Mouse (Mus musculus): Measurements from ENCODE around the gene Atrn. TPM values are rescaled to one million over a fixed set of nuclear protein-coding genes. Genes with fewer than 3 reads are reported as not detected.
"Not testable (repeated sequence)": the region's sequence is repeated elsewhere in the genome, so short reads cannot be mapped to it uniquely, and the experiment has no call there.

Gene Atrn
- polyA plus RNA-seq, 1 experiment from 2014 or later = 9.4 TPM

GRCm38 (mm10) chr2:131025230-131025629 is 118.9 kb downstream of the Atrn start:
- Histone ChIP-seq H3K27ac (replicated peaks; ENCODE audit: low read depth, low read length) (no peak overlapping the region), H3K9me3 (ENCODE audit: control insufficient read depth, low read length) (no peaks in the 10 kb centered on the region), H3K9ac (ENCODE audit: low read depth, low read length) (no peak overlapping the region), H3K4me1 (ENCODE audit: control insufficient read depth, insufficient read depth, low read length) (no peaks in the 10 kb centered on the region), H3K27me3 (replicated peaks; ENCODE audit: control insufficient read depth, insufficient read depth, low read length) (no peaks in the 10 kb centered on the region), H3K36me3 (ENCODE audit: control insufficient read depth, insufficient read depth, low read length) (peaks cover 65% of the 10 kb centered on the region), H3K4me3 (ENCODE audit: low read depth, low read length) (no peak overlapping the region), H3K4me2 (ENCODE audit: low read depth, low read length) (no peak overlapping the region)
- ATAC-seq (ENCODE audit: low read depth) (no peak), DNase-seq (ENCODE audit: low spot score) (no peak)
- 88% methylated on average over 2 of the region's 2 CpGs for WGBS

DNA sequence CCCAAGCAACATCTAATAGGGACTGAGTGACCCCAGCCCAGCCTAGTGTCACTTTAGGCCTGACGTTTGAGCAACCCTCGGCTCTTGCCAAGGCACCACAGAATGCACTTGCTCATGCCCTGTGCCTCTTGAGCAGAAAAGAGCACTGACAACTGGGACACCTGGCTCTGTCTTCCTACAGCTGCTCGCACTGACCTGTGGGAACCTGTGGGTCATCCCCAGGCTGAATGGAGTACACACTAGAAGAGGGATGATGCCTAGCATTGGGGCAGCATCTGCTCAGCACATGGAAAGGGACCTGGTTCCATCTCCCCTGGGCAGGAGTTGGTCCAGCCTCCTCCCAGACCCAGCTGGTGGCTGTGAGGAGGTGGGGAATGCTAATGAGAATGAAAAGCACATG is 120.6 kb downstream of the Atrn start:
- no peak for ATAC-seq (ENCODE audit: low read depth)
- Histone ChIP-seq H3K36me3 (ENCODE audit: control insufficient read depth, insufficient read depth, low read length) (peaks cover 50% of the 10 kb centered on the region), H3K27ac (replicated peaks; ENCODE audit: low read depth, low read length) (no peak overlapping the region), H3K4me2 (ENCODE audit: low read depth, low read length) (no peak overlapping the region), H3K27me3 (replicated peaks; ENCODE audit: control insufficient read depth, insufficient read depth, low read length) (no peaks in the 10 kb centered on the region), H3K9me3 (ENCODE audit: control insufficient read depth, low read length) (no peaks in the 10 kb centered on the region), H3K4me3 (ENCODE audit: low read depth, low read length) (no peak overlapping the region), H3K4me1 (ENCODE audit: control insufficient read depth, insufficient read depth, low read length) (no peaks in the 10 kb centered on the region), H3K9ac (ENCODE audit: low read depth, low read length) (no peak overlapping the region)
- WGBS = 80% methylated on average over 3 of the region's 3 CpGs
- no peak for DNase-seq (ENCODE audit: low spot score)

GRCm38 (mm10) chr2:131029065-131029935 is 123.0 kb downstream of the Atrn start:
- Histone ChIP-seq H3K27ac (replicated peaks; ENCODE audit: low read depth, low read length) (no peak overlapping the region; the same call in 1 of the 2 replicates), H3K36me3 (ENCODE audit: control insufficient read depth, insufficient read depth, low read length) (peaks cover 30% of the 10 kb centered on the region)

DNA sequence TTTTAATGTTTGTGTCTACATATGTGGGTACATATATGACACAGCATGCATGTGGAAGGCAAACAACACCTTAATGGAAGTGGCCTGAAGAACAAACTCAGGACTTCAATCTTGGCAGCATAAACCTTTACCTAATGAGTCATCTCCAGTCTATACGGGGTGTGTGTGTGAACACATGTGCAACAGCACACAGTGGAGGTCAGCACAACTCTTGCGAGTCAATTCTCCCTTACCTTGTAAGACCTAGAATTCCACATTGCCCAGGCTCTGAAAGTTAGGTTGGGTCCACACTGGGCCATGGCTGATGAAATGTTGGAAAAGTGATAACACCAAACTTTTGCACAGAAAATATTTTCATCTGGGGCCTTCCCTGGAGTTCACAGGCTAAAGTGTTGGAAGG is 124.3 kb downstream of the Atrn start:
- ATAC-seq (ENCODE audit: low read depth) (no peak), DNase-seq (ENCODE audit: low spot score) (no peak)
- Histone ChIP-seq H3K9ac (ENCODE audit: low read depth, low read length) (no peak overlapping the region), H3K4me3 (ENCODE audit: low read depth, low read length) (no peak overlapping the region), H3K36me3 (ENCODE audit: control insufficient read depth, insufficient read depth, low read length) (peaks cover 21% of the 10 kb centered on the region), H3K27ac (replicated peaks; ENCODE audit: low read depth, low read length) (no peak overlapping the region), H3K9me3 (ENCODE audit: control insufficient read depth, low read length) (no peaks in the 10 kb centered on the region), H3K27me3 (replicated peaks; ENCODE audit: control insufficient read depth, insufficient read depth, low read length) (no peaks in the 10 kb centered on the region), H3K4me2 (ENCODE audit: low read depth, low read length) (no peak overlapping the region), H3K4me1 (ENCODE audit: control insufficient read depth, insufficient read depth, low read length) (no peaks in the 10 kb centered on the region)
- 95% methylated on average over 2 of the region's 2 CpGs for WGBS

More at GRCm38 (mm10) chr2:131029065-131029935, 123.0 kb downstream of the Atrn start:
- DNase-seq (ENCODE audit: low spot score) (peak; percentile 27), ATAC-seq (ENCODE audit: low read depth) (no peak)
- Histone ChIP-seq H3K4me1 (ENCODE audit: control insufficient read depth, insufficient read depth, low read length) (no peaks in the 10 kb centered on the region), H3K9ac (ENCODE audit: low read depth, low read length) (no peak overlapping the region), H3K9me3 (ENCODE audit: control insufficient read depth, low read length) (no peaks in the 10 kb centered on the region), H3K27me3 (replicated peaks; ENCODE audit: control insufficient read depth, insufficient read depth, low read length) (no peaks in the 10 kb centered on the region), H3K4me2 (ENCODE audit: low read depth, low read length) (no peak overlapping the region), H3K4me3 (ENCODE audit: low read depth, low read length) (no peak overlapping the region)
- 71% methylated on average over 9 of the region's 9 CpGs for WGBS

DNA sequence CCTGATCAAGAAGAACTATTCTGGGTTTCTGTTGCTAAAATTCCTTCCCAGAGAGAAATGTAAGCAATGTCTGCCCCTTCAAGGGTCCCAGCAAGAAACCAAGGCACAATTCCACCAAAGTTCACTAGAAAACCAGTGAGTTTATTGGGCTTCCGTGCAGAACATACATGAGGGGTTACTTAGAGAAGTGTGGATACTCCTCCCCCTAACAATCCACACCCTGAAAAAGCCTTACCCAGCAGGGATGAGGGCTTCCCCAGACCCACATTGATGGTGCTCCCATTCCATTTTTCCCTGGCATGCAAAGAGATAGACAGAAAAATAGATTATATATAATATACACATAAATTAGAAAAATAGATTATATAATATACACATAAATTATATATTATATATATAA is 124.7 kb downstream of the Atrn start:
- DNase-seq (ENCODE audit: low spot score) (no peak), ATAC-seq (ENCODE audit: low read depth) (no peak)
- Histone ChIP-seq H3K9me3 (ENCODE audit: control insufficient read depth, low read length) (no peaks in the 10 kb centered on the region), H3K4me2 (ENCODE audit: low read depth, low read length) (no peak overlapping the region), H3K36me3 (ENCODE audit: control insufficient read depth, insufficient read depth, low read length) (peaks cover 16% of the 10 kb centered on the region), H3K27me3 (replicated peaks; ENCODE audit: control insufficient read depth, insufficient read depth, low read length) (no peaks in the 10 kb centered on the region), H3K4me3 (ENCODE audit: low read depth, low read length) (no peak overlapping the region), H3K4me1 (ENCODE audit: control insufficient read depth, insufficient read depth, low read length) (no peaks in the 10 kb centered on the region), H3K9ac (ENCODE audit: low read depth, low read length) (no peak overlapping the region), H3K27ac (replicated peaks; ENCODE audit: low read depth, low read length) (no peak overlapping the region)
- WGBS = 89% methylated on average over 1 of the region's 1 CpGs

GRCm38 (mm10) chr2:131031406-131031805 is 125.1 kb downstream of the Atrn start:
- not testable (repeated sequence) for ATAC-seq (ENCODE audit: low read depth)

GRCm38 (mm10) chr2:131036343-131036742 is 130.0 kb downstream of the Atrn start:
- H3K27me3 ChIP-seq (replicated peaks; ENCODE audit: control insufficient read depth, insufficient read depth, low read length) = peaks cover 13% of the 10 kb centered on the region
- DNase-seq (ENCODE audit: low spot score) = no peak
- no peaks in the 10 kb centered on the region for H3K9me3 ChIP-seq (ENCODE audit: control insufficient read depth, low read length)
- H3K27ac ChIP-seq (replicated peaks; ENCODE audit: low read depth, low read length) = no peak overlapping the region
- ATAC-seq (ENCODE audit: low read depth) = no peak
- WGBS = 79% methylated on average over 2 of the region's 2 CpGs
- no peak overlapping the region for H3K4me2 ChIP-seq (ENCODE audit: low read depth, low read length)
- H3K4me1 ChIP-seq (ENCODE audit: control insufficient read depth, insufficient read depth, low read length) = peaks cover 6% of the 10 kb centered on the region; the same call in 1 of the 2 replicates
- no peaks in the 10 kb centered on the region for H3K36me3 ChIP-seq (ENCODE audit: control insufficient read depth, insufficient read depth, low read length)
- no peak overlapping the region for H3K9ac ChIP-seq (ENCODE audit: low read depth, low read length)
- H3K4me3 ChIP-seq (ENCODE audit: low read depth, low read length) = no peak overlapping the region

More at GRCm38 (mm10) chr2:131031406-131031805, 125.1 kb downstream of the Atrn start:
- H3K9ac ChIP-seq (ENCODE audit: low read depth, low read length); H3K9me3 ChIP-seq (ENCODE audit: control insufficient read depth, low read length); H3K4me2 ChIP-seq (ENCODE audit: low read depth, low read length); H3K4me1 ChIP-seq (ENCODE audit: control insufficient read depth, insufficient read depth, low read length); H3K4me3 ChIP-seq (ENCODE audit: low read depth, low read length); DNase-seq (ENCODE audit: low spot score); H3K27me3 ChIP-seq (replicated peaks; ENCODE audit: control insufficient read depth, insufficient read depth, low read length); H3K27ac ChIP-seq (replicated peaks; ENCODE audit: low read depth, low read length): not testable (repeated sequence)
- 55% methylated on average over 1 of the region's 1 CpGs for WGBS
- peaks cover 12% of the 10 kb centered on the region for H3K36me3 ChIP-seq (ENCODE audit: control insufficient read depth, insufficient read depth, low read length)

DNA sequence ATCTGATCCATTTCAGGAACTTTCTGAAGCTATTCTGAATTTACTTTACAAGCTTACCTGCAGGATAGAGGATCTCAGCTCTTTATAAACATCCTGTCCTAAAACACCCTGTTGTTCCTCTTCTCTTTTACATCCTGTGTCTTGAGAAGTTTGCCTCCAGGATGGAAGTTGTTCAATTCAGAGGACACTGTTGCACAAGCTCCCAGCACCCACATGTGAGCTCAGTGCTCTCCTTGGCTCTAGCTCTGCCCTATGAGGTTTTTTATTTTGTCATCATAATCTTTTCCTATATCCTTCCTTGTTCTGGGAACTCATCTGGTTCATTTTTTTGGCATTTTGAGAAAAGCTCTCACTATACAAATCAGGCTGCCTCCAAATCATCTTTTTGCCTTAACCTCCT is 130.5 kb downstream of the Atrn start:
- ATAC-seq (ENCODE audit: low read depth) (no peak), DNase-seq (ENCODE audit: low spot score) (no peak)
- H3K4me1 ChIP-seq (ENCODE audit: control insufficient read depth, insufficient read depth, low read length) = peaks cover 9% of the 10 kb centered on the region
- H3K27ac ChIP-seq (replicated peaks; ENCODE audit: low read depth, low read length) = no peak overlapping the region
- no peak overlapping the region for H3K4me2 ChIP-seq (ENCODE audit: low read depth, low read length)
- no peak overlapping the region for H3K9ac ChIP-seq (ENCODE audit: low read depth, low read length)
- no peak overlapping the region for H3K4me3 ChIP-seq (ENCODE audit: low read depth, low read length)
- H3K27me3 ChIP-seq (replicated peaks; ENCODE audit: control insufficient read depth, insufficient read depth, low read length) = peaks cover 17% of the 10 kb centered on the region
- no peaks in the 10 kb centered on the region for H3K36me3 ChIP-seq (ENCODE audit: control insufficient read depth, insufficient read depth, low read length)
- H3K9me3 ChIP-seq (ENCODE audit: control insufficient read depth, low read length) = no peaks in the 10 kb centered on the region

All from embryonic facial prominence, embryonic 14.5 days (tissue).